Mouse (Mus musculus) adrenal gland, postnatal 0 days (tissue): ENCODE data around the gene Nup160. TPM values are rescaled to one million over a fixed set of nuclear protein-coding genes. Genes with fewer than 3 reads are reported as not detected.

Experiments used
- polyA plus RNA-seq: library from polyadenylated mRNA; unstranded; fragments of >200 nt; fragmentation: Nextera tagmentation; extraction: Ambion mirVana; gene quantifications from 2 replicates; pipeline ENCODE4 v1.2.1, GENCODE M21; 2015

Nup160 gene
- 13.5 and 13.9 TPM in 2 replicates for polyA plus RNA-seq

GRCm38 (mm10) chr2:90677007-90677406 lies at the start of gene Nup160:
Nup160 (plus strand) TSS chr2:90677215.

GRCm38 (mm10) chr2:90745053-90745678 lies 68.2 kb downstream of the Nup160 start, which contains the start of gene Fnbp4:
Fnbp4 (plus strand) TSS chr2:90745370.

GRCm38 (mm10) chr2:90782458-90782857 lies 105.4 kb downstream of the Nup160 start, which contains the start of gene Agbl2:
Agbl2 (plus strand) TSS chr2:90782727.

Other genes with a start within 250 kb of the Nup160 start
- 2.5 and 2.7 TPM in 2 replicates for gene Ptprj, start 96.6 kb upstream of the Nup160 start, polyA plus RNA-seq
- 29.9 and 60.0 TPM in 2 replicates for gene Fnbp4, start 68.2 kb downstream of the Nup160 start, polyA plus RNA-seq
- 0.17 and 1.1 TPM in 2 replicates for gene Agbl2, start 105.5 kb downstream of the Nup160 start, polyA plus RNA-seq
- gene Mtch2, start 169.9 kb downstream of the Nup160 start, polyA plus RNA-seq, result 145 and 195 TPM in 2 replicates
- 19.2 and 33.7 TPM in 2 replicates for gene C1qtnf4, start 208.6 kb downstream of the Nup160 start, polyA plus RNA-seq
- 18.9 and 26.8 TPM in 2 replicates for gene Kbtbd4, start 227.5 kb downstream of the Nup160 start, polyA plus RNA-seq
- gene Ndufs3, start 227.6 kb downstream of the Nup160 start, polyA plus RNA-seq, result 248 and 388 TPM in 2 replicates